Mouse (Mus musculus): ENCODE data around the gene B9d2. TPM values are rescaled to one million over a fixed set of nuclear protein-coding genes. Genes with fewer than 3 reads are reported as not detected.

The B9d2 gene
- polyA plus RNA-seq, 1 experiment = 40.7 TPM

DNA sequence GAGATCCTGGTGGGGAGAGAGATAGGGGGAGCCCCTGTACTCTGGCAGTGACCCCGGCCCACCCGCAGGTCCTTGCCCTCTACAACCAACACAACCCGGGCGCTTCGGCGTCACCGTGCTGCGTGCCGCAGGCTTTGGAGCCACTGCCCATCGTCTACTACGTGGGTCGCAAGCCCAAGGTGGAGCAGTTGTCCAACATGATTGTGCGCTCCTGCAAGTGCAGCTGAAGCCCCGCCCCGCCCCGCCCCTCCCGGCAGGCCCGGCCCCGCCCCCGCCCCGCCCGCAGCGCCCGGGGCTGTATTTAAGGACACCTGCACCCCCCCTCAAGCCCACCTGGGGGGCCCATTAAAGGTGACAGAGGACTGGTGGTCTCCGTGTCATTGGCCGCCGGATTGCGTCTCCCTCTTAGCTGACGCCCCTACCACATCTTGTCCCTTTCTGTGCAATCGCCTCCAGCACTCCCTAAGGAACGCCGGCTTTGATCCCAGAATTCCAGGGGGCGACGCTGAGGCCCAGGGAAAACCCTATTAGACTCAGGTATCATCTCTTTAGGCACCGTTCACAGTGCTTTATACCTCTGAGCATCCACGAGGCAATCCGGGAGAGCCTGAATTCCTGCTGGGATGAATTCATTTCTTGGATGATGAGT lies 24.3 kb downstream of the B9d2 start:
- no peaks in the 10 kb centered on the region for H3K27me3 ChIP-seq (ENCODE audit: control insufficient read depth, insufficient read depth, insufficient read length)
- peaks cover 19% of the 10 kb centered on the region for H3K36me3 ChIP-seq (ENCODE audit: control insufficient read depth, insufficient read depth)
- H3K4me3 ChIP-seq = no peak overlapping the region
- TF ChIP-seq POLR2A (IDR thresholded peaks at IDR 0.05; ENCODE audit: insufficient read length, low read depth) = no peak
- no peak for TF ChIP-seq MYOD1 (IDR thresholded peaks at IDR 0.05; ENCODE audit: control insufficient read depth in 1 of 3, insufficient read length in 2 of 3, low read depth in 2 of 3)
- no peak for TF ChIP-seq REST (IDR thresholded peaks at IDR 0.05; ENCODE audit: insufficient read depth, insufficient read length)
- no peak for TF ChIP-seq CEBPB (IDR thresholded peaks at IDR 0.05; ENCODE audit: insufficient read depth, poor library complexity, severe bottlenecking)
- no peak for TF ChIP-seq E2F4 (IDR thresholded peaks at IDR 0.05; ENCODE audit: insufficient read depth)
- TF ChIP-seq USF1 (IDR thresholded peaks at IDR 0.05; ENCODE audit: low read depth) = no peak
- no peak for TF ChIP-seq TCF3 (IDR thresholded peaks at IDR 0.05; ENCODE audit: insufficient read length, low read depth)
- no peak for TF ChIP-seq TCF12 (IDR thresholded peaks at IDR 0.05; ENCODE audit: insufficient read depth, poor library complexity, severe bottlenecking)
- no peak for TF ChIP-seq SRF (IDR thresholded peaks at IDR 0.05; ENCODE audit: control insufficient read depth, insufficient read length, low read depth)
- no peak for TF ChIP-seq POLR2AphosphoS2 (IDR thresholded peaks at IDR 0.05; ENCODE audit: insufficient read length, low read depth)
- no peak for TF ChIP-seq MYOG (IDR thresholded peaks at IDR 0.05; ENCODE audit: control insufficient read depth in 1 of 3, insufficient read depth in 1 of 3, insufficient read length in 2 of 3, low read depth in 2 of 3)
- no peak for TF ChIP-seq MAX (IDR thresholded peaks at IDR 0.05; ENCODE audit: low read depth)
- H3ac ChIP-seq (ENCODE audit: control insufficient read depth, insufficient read length) = no peak overlapping the region
- H3K79me2 ChIP-seq (ENCODE audit: control insufficient read depth, insufficient read depth) = no peaks in the 10 kb centered on the region
- H3K4me2 ChIP-seq (ENCODE audit: low read depth) = no peak overlapping the region

DNA sequence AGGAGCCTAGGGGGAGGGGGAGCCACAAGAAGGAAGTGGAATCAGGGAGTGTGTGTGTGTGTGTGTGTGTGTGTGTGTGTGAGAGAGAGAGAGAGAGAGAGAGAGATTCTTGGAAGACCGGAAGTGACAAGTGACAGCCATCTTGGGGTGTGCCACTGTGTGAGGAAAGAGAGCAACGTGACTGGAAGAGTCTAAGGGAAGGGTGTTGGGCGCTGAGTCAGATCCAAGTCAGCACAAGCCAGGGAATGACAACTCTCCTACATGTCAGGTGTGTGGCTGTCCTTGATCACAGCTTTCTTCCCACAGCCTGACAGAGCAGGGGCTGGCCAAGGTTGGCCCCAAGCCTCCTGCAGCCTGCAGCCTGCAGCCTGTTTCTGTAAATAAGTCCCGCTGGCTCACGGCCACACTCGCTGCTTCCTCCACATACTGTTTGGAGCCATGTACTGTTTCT lies 25.2 kb downstream of the B9d2 start:
- Histone ChIP-seq H3K27me3 (ENCODE audit: control insufficient read depth, insufficient read depth, insufficient read length) (no peaks in the 10 kb centered on the region), H3K4me3 (no peak overlapping the region), H3K4me2 (ENCODE audit: low read depth) (no peak overlapping the region), H3K79me2 (ENCODE audit: control insufficient read depth, insufficient read depth) (no peaks in the 10 kb centered on the region), H3ac (ENCODE audit: control insufficient read depth, insufficient read length) (no peak overlapping the region), H3K36me3 (ENCODE audit: control insufficient read depth, insufficient read depth) (peaks cover 17% of the 10 kb centered on the region)
- peak in 1 of 3 experiments; percentile 33 for TF ChIP-seq MYOD1 (IDR thresholded peaks at IDR 0.05; ENCODE audit: control insufficient read depth in 1 of 3, insufficient read length in 2 of 3, low read depth in 2 of 3)
- TF ChIP-seq MAX (IDR thresholded peaks at IDR 0.05; ENCODE audit: low read depth) = no peak

DNA sequence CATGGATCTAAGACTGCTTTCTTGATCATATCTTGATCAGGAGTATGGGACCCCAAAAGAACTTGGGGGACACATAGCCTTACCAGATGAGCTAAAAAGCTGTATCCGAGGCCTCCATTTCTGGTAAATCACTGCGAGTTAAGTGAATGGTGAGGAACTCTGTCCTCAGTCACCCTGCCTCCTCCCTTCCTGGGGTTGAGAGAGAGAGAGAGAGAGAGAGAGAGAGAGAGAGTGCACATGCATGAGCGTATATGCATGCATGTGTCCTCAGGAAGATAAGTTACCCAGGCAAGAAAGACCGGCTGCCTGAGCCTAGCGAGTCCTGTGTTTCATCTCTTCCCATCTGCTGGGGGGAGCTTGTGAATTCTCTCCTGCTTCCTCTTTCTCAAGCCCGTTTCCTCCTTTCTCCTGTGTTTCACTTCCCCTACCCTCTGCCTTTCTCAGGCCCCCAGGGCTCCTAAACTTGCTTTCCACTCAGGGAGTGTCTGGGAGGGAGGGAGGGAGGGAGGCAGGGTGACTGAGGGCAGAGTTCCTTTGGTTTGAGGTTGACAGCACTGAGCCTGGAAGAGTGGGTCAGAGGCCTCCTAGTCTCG lies 26.1 kb downstream of the B9d2 start:
- no peaks in the 10 kb centered on the region for H3K27me3 ChIP-seq (ENCODE audit: control insufficient read depth, insufficient read depth, insufficient read length)
- H3K4me2 ChIP-seq (ENCODE audit: low read depth) = no peak overlapping the region
- no peak overlapping the region for H3K4me3 ChIP-seq
- no peak for TF ChIP-seq CEBPB (IDR thresholded peaks at IDR 0.05; ENCODE audit: insufficient read depth, poor library complexity, severe bottlenecking)
- H3K79me2 ChIP-seq (ENCODE audit: control insufficient read depth, insufficient read depth) = no peaks in the 10 kb centered on the region
- H3ac ChIP-seq (ENCODE audit: control insufficient read depth, insufficient read length) = no peak overlapping the region
- peaks cover 9% of the 10 kb centered on the region for H3K36me3 ChIP-seq (ENCODE audit: control insufficient read depth, insufficient read depth)

DNA sequence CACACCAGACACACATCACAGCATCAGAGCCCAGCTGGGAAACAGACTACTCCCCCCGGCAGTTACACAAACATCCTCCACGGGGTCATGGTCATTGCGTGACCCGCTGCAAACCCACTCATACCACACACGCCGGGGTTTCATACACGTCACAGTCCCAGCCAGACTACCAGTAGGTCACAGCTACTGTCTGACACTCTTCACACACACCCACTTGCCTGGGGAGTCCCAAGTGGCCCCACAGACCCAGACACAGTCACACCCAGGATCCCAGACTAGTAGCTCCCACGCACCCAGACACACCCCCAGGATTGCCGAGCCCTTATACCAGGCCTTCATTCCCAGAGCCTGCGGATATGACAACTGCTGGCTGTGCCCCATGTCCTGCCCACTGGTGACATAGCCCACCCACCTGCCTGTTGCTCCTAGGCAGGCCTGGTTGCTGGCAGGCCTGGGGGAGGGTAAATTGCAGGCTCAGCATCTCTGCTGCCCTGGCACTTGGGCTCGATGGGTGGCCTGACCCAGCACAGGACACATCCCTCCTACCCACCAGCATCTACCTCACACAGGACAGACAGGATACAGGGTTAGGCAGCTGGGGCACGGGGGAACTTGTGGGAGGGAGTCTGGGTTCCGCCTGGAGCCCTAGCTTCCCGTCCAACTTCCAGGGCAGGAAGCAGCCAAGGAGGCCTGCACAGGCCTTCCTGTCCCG lies 27.2 kb downstream of the B9d2 start:
- H3K4me2 ChIP-seq (ENCODE audit: low read depth) = peak overlapping the region; percentile 27
- H3K36me3 ChIP-seq (ENCODE audit: control insufficient read depth, insufficient read depth) = no peaks in the 10 kb centered on the region
- H3K79me2 ChIP-seq (ENCODE audit: control insufficient read depth, insufficient read depth) = no peaks in the 10 kb centered on the region
- no peaks in the 10 kb centered on the region for H3K27me3 ChIP-seq (ENCODE audit: control insufficient read depth, insufficient read depth, insufficient read length)
- no peak overlapping the region for H3ac ChIP-seq (ENCODE audit: control insufficient read depth, insufficient read length)
- no peak for TF ChIP-seq SRF (IDR thresholded peaks at IDR 0.05; ENCODE audit: control insufficient read depth, insufficient read length, low read depth)
- TF ChIP-seq E2F4 (IDR thresholded peaks at IDR 0.05; ENCODE audit: insufficient read depth) = no peak
- TF ChIP-seq TCF3 (IDR thresholded peaks at IDR 0.05; ENCODE audit: insufficient read length, low read depth) = no peak
- TF ChIP-seq TCF12 (IDR thresholded peaks at IDR 0.05; ENCODE audit: insufficient read depth, poor library complexity, severe bottlenecking) = no peak
- TF ChIP-seq POLR2AphosphoS2 (IDR thresholded peaks at IDR 0.05; ENCODE audit: insufficient read length, low read depth) = peak; percentile 30
- TF ChIP-seq REST (IDR thresholded peaks at IDR 0.05; ENCODE audit: insufficient read depth, insufficient read length) = no peak
- TF ChIP-seq MYOD1 (IDR thresholded peaks at IDR 0.05; ENCODE audit: control insufficient read depth in 1 of 3, insufficient read length in 2 of 3, low read depth in 2 of 3) = peak in 1 of 3 experiments; percentile 67
- TF ChIP-seq MYOG (IDR thresholded peaks at IDR 0.05; ENCODE audit: control insufficient read depth in 1 of 3, insufficient read depth in 1 of 3, insufficient read length in 2 of 3, low read depth in 2 of 3) = peak in 2 of 3 experiments; percentile 44 to 50
- no peak overlapping the region for H3K4me3 ChIP-seq

DNA sequence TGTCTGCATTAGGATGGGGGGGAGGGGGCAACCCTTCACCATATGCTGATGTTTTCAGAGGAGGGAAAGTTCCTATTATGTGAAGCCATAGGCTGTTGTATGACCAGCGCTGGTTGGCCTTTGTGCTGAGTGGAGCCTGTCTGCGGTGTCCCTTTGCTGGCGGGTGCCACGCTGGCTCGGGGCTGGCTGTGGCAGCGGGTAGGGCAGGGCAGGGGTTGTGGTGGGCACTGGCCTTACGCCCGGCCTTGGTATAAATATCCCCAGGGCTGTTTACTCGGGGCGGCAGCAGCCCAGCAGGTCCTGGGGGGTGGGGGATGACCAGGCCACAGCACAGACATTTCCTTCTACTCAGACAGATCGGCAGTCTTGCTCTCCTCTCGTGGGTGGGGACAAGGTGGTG lies 29.4 kb downstream of the B9d2 start:
- no peaks in the 10 kb centered on the region for H3K79me2 ChIP-seq (ENCODE audit: control insufficient read depth, insufficient read depth)
- TF ChIP-seq POLR2A (IDR thresholded peaks at IDR 0.05; ENCODE audit: insufficient read length, low read depth) (peak; percentile 26), MAX (IDR thresholded peaks at IDR 0.05; ENCODE audit: low read depth) (no peak), REST (IDR thresholded peaks at IDR 0.05; ENCODE audit: insufficient read depth, insufficient read length) (no peak), SRF (IDR thresholded peaks at IDR 0.05; ENCODE audit: control insufficient read depth, insufficient read length, low read depth) (no peak), CEBPB (IDR thresholded peaks at IDR 0.05; ENCODE audit: insufficient read depth, poor library complexity, severe bottlenecking) (no peak), TCF12 (IDR thresholded peaks at IDR 0.05; ENCODE audit: insufficient read depth, poor library complexity, severe bottlenecking) (no peak), MYOG (IDR thresholded peaks at IDR 0.05; ENCODE audit: control insufficient read depth in 1 of 3, insufficient read depth in 1 of 3, insufficient read length in 2 of 3, low read depth in 2 of 3) (peak in 1 of 3 experiments; percentile 62), TCF3 (IDR thresholded peaks at IDR 0.05; ENCODE audit: insufficient read length, low read depth) (no peak), MYOD1 (IDR thresholded peaks at IDR 0.05; ENCODE audit: control insufficient read depth in 1 of 3, insufficient read length in 2 of 3, low read depth in 2 of 3) (peak in 1 of 3 experiments; percentile 63), E2F4 (IDR thresholded peaks at IDR 0.05; ENCODE audit: insufficient read depth) (no peak), POLR2AphosphoS2 (IDR thresholded peaks at IDR 0.05; ENCODE audit: insufficient read length, low read depth) (peak; percentile 89), USF1 (IDR thresholded peaks at IDR 0.05; ENCODE audit: low read depth) (no peak)
- H3K4me3 ChIP-seq = no peak overlapping the region
- H3ac ChIP-seq (ENCODE audit: control insufficient read depth, insufficient read length) = no peak overlapping the region
- peaks cover 6% of the 10 kb centered on the region for H3K36me3 ChIP-seq (ENCODE audit: control insufficient read depth, insufficient read depth)
- no peaks in the 10 kb centered on the region for H3K27me3 ChIP-seq (ENCODE audit: control insufficient read depth, insufficient read depth, insufficient read length)
- H3K4me2 ChIP-seq (ENCODE audit: low read depth) = peak overlapping the region; percentile 78
